Mouse (Mus musculus) cerebellum, postnatal 14 days (tissue): ENCODE results near the gene H2-Q10.
A peak's percentile ranks its signal among the peaks of the same experiment; 100 is the strongest.
"Not testable (repeated sequence)": the region's sequence is repeated elsewhere in the genome, so short reads cannot be mapped to it uniquely, and the experiment has no call there.

Source experiments
- DNase-seq, 2 experiments: peaks; one replicate each; pipeline ENCODE4 v3.0.0; 2021; ENCODE audit warnings: mixed read lengths in 2 of 2

H2-Q10 gene

DNA sequence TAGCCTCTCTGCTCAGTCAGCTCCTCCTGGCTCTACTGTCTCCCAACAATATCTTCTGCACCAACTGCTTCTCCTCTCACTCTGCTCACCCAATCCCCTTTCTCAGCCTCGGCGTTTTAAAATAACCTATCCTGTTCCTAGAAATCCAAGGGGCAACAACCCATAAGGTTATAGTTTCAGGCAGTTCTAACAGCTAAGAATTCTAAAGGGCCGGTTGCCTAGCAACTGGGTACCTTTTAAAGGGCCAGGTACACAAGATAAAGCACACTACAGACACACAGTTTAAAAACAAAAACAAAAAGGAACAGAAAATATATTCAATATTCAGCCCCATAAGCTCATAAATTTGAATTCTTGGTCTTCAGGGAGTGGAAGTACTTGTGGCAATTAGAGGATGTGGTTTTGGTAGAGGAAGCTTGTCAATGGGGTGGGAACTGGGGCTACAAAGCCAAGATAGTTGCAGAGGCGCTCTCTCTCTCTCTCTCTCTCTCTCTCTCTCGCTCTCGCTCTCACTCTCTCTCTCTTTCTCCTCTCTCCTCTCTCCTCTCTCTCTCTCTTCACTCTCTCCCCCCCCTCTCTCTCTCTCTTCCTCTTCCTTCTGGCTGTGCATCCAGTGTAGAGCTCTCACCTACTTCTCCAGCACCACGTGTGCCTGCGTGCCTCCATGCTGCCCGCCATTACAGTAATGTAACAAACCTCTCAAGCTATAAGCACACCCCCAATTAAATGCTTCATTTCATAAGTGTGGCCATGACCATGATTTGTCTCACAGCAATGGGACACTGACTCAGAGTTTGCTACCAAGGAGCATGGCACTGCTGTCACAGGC lies 9.2 kb upstream of the H2-Q10 start:
- DNase-seq, result not testable (repeated sequence)

DNA sequence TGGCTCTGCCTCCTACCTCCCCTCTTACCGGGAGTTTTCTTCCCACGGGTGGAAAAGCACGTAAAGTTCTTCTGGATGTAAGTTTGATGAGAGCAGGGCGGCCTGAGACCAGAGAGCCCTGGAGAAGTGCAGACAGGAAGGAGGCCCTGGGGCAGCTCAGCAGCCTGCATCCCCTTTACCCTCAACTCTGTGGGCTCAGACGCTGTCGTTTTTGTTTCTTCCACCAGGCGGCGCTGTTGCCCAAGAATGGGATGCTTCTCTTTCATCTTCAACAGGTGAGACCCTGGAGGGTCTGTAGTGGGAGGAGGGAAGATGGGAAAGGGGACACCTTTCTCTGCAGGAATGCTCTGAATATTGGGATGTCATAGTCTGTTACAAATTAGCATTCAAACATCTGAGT lies 4.2 kb upstream of the H2-Q10 start:
- DNase-seq, result peak in 1 of 2 experiments; percentile 55

DNA sequence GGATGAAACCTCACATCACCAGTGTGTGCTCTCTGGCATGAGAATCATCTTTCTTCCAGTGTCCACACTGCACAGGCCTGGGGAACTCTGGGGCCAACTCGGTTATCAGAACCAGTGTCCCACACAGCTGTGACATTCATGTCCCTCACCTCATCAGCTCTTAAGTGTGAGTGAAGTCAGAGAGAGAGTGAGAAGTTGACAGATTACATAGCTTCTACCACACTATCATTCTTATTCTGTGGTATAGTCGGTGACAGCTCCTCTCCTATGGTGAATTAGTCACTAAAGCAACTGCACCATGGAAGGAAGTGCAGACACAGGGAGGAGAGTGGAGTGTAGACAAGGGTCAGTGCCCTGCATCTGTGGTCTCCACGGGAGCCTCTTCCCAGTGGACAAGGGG lies 953 bp upstream of the H2-Q10 start:
- not testable (repeated sequence) for DNase-seq

DNA sequence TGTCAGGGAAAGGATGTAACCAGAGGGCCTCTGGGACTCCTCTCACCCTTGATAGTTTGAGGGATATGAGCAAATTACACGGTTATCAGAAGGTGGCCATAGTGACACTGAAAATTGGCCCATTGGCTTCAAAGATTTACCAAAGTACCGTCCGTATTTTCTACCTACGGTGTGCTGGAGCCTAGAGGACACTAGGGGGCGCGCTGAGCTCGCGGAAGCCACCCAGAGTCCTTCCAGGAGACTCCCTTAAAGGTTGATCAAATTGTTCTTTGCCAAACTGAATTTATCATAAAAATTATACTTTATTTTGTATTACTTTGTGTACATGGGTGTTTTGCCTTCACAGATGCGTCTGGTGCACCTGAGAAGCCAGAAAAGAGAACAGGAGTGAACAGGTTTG lies 14.2 kb downstream of the H2-Q10 start:
- peak; percentile 73 to 77 for DNase-seq

DNA sequence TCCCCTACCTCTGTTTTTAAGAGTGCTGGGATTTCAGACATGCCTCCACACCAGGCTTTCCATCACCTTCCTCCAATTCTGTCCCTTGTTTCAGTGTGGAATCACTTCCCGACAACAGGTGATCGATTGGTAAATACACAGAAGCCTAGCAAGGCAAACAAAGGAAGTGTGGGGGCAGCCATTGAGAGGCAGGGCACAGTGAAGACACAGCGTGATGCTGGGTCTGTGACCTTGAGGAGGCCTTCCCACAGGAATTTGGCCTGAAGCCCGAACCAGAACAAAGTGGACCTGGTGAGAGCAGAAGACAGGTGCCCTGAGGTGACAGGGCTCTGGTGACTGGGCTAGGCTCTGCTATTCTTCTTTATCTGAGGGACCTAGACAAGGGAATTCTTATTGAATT lies 15.8 kb downstream of the H2-Q10 start:
- DNase-seq, result no peak

DNA sequence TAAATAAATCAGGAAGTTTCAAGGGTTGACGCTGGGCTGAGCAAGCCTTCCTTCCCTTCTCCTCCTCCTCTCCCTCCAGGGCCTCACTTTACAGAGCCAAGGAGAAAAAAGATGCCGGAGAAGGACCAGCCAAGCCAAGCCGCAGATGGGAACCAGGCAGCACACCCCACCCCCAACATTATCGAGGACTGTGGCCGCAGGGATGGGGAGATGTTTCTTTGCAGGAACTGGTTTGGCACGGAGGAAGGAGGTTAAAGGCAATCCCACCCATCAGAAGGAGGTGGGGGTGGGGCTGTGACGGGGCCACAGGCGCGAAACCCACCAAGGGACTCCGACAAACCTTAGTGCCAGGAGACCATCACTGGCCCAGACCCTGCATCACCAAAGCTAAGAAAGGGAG lies 16.8 kb downstream of the H2-Q10 start:
- DNase-seq, result no peak

DNA sequence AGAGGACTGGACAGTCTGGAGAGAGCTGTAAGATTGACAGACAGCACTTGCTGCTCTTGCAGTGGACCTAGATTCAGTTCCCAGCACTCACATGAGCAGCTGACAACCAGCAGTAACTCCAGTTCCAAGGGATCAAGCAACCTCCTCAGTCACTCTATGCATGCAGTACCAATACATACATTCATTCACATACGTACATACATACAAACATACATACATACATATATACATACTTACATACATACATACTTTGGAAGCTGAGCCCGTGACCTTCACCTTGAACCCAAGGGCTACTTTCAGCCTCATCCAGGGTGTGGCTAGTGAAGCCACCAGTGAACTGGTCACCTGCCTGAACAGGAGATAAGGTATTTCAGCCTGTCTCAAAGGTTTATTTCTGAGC lies 18.2 kb downstream of the H2-Q10 start:
- DNase-seq, result no peak

DNA sequence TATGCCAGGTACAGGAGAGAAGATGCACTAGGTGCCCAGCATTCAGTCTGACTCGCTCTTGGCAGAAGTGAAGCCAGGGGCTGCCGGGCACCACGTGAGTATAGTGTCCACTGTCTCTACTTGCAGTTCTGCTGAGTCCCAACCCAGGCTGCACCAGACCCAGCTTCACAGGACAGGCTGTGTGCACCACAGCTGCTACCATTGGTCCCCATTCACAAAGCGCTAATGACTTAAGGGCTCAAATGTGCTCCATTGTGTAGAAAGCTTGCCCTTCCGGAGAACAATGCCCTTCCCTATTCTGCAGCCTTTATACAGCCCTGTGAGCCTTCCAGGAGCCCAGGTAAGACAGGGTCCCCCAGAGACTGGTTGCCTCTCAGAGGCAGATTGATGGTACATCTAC lies 20.4 kb downstream of the H2-Q10 start:
- no peak for DNase-seq

DNA sequence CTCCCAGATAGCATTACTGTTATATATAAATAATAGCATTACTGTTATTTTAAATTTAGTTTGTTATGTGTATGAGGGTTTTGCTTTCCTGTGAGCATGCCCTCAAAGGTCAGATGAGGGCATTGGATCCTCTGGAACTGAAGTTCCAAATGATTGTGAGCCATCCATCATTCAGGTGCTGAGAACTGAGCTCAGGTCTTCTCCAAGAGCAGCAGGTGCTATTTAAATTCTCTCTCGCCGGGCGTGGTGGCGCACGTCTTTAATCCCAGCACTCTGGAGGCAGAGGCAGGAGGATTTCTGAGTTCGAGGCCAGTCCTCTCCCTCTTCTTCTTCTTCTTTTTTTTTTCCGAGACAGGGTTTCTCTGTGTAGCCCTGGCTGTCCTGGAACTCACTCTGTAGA lies 27.2 kb downstream of the H2-Q10 start:
- no peak for DNase-seq

DNA sequence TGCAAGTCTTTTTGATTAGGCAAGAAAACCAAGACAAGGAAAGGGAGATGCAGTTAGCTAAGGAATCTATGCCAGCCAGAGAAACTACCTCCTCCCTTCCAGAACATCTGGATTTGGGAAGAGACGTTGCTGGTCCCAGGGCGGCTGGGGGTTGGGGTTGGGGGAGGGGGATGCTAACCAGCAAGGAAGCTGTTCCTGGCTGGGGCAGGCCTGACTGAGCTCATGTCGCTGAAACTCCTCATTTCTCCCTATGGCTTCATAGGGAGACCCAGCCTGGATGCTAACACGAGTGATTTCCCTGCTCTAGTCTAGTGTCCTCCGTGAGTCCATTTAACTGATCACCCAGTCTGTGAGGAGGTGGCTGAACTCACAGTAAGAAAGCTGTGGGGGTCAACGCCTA lies 32.3 kb downstream of the H2-Q10 start:
- no peak for DNase-seq

DNA sequence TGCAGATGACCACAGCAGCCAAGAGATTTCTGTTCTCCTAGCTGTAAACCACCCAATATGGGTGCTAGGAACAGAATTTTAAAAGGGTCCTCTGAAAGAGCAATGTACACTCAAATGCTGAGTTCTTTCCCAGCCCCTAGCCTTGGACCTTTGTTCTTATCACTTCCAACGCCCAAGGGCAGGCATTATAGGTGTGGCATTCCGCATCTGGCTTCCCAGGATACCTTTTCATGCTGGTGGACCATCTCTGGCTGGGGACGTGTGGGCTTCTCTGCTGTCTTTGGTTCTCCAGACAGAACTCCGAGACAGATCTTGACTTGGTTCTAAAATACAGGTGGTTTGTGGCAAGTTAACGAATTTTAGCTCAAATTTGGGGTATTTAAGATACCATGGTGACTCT lies 32.9 kb downstream of the H2-Q10 start:
- no peak for DNase-seq

DNA sequence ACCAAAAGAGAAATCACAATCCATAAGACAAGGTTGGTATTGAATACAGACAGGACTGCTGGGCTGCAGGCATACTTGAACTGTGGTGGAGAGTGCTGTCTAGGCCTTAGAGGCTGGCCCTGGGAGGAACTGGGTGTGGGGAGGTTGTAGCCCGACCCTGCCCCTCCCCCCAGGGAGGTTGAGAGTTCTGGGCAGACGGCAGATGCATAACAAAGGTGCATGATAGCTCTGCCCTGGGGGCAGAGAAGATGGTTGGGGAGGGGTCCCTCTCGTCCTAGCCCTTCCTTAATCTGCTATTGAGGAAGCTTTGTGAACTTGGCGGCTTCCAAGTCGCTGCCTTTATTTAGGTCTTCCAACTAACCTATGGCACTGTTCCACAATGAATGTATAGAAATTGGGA lies 34.0 kb downstream of the H2-Q10 start:
- no peak for DNase-seq

DNA sequence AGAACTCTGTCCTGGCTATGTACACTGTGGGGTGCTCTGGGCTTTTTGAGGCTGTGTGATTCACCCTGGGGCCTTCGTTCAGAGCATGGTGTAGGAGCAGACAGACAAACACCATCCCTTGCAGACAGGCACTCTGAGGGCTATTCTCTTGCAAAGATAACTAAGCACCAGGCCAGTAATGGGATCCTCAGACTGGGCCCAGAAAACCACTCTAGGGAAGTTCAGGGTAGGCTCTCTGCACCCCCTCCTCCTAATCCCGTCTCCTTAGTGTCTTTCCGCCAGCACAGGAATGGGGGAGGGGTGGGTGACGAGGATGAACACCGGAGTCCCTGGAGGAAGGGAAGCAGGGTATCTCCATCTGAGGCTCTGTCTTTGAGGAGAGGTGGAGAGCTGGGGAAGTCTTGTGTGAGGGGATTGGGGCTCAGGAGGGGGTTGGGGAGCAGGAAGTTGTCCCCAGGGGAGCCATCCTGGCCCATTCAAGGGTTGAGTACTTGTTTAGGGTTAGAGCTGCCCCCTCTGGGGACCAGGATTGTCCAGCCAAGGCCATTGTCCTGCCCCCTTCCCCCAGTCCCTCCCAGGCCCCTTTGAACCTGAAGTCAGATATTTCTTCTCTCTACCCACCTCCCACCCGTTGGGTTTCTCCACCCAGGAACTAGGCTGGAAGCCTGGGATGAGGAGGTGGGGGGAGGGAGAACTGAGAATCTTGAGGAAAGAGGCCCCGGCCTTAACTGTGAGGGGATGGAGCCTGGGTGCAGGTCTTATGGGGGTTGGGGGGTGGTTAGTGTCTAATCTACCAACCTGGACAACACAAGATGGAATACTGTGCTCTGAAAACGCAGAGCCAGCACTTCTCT lies 35.0 kb downstream of the H2-Q10 start:
- no peak for DNase-seq

DNA sequence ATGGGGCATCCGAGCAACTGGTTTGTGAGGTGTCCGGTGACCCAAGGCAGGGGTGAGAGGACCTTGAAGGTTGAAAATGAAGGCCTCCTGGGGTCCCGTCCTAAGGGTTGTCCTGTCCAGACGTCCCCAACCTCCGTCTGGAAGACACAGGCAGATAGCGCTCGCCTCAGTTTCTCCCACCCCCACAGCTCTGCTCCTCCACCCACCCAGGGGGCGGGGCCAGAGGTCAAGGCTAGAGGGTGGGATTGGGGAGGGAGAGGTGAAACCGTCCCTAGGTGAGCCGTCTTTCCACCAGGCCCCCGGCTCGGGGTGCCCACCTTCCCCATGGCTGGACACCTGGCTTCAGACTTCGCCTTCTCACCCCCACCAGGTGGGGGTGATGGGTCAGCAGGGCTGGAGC lies 35.9 kb downstream of the H2-Q10 start, which contains the start of gene Pou5f1:
Pou5f1 (plus strand) TSS at position 243 of the 400 bp plus-strand sequence.
- no peak for DNase-seq

DNA sequence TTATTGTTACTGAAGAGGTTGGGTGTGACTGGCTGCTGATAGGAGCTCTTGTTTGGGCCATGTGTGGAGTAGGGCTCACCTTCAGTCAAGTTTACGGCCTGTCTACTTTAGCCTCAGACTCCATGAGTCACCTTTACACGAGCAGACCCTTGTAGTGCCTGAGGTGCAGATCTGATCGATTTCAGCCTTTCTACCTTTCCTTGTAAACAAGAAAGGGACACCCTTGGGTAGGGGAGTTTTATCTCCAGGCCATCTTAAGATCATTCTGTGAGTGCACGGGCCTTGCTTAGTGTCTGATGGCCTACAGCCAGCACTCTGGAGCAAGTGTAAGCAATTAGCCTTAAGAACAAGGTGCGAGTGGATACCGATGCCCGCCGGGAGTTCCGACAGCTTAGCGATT lies 37.0 kb downstream of the H2-Q10 start:
- no peak for DNase-seq

DNA sequence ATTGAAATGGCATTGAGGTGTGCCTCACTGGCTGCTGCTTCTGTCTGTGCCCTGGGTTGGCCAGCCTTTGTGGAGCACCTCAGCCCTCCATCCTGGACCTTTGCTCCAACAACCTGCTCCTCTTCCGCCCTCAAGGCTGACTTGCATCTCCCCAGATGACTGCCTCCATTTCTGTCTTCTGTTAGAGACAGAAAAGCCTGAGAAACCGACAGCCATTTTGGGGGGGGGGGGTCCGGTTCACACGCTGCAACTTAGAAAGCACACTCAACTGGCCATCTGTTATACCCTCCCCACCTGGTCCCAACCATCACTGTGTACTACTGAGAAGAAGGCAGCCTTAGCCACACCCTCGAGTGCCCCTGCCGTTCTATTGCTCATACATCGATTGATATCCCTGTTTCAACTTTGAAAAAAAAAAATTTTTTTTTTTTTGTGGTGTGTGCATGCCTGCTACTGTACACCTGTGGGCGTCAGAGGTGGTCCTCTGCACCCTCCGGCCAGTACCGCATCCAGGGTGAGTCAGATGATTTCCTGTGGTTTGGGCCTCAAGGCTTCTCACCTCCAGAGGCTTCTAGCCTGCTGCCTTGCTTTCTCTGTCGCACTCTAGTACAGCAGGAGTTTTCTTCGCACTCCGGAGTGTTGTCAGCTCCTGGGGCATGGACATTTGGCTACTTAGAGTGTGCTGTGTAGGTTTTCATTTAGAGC lies 37.8 kb downstream of the H2-Q10 start:
- no peak for DNase-seq

DNA sequence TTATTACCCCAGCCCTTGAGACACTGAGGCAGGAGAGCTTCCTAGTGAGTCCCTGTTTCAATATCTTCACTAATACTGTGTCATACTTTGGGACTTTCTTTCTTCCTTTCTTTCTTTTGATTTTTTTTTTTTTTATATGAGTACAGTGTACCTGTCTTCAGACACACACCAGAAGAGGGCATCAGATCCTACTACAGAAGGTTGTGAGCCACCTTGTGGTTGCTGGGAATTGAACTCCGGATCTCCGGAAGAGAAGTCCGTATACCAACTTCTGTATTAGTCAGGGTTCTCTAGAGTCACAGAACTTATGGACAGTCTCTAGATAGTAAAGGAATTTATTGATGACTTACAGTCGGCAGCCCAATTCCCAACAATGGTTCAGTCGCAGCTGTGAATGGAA lies 38.4 kb downstream of the H2-Q10 start:
- not testable (repeated sequence) for DNase-seq

DNA sequence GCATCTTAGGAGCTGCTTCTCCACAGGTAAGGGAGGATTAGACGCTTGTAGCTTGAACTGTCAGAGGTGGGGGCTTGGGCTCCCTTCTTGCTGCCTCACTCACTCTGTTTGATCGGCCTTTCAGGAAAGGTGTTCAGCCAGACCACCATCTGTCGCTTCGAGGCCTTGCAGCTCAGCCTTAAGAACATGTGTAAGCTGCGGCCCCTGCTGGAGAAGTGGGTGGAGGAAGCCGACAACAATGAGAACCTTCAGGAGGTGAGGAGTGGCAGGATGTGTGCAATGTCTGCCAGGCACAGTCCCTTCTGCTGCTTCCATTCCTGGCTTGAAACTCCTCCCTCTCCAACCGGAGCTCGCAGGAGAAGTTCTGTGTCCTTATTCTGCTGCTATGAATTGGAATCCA lies 39.4 kb downstream of the H2-Q10 start:
- peak in 1 of 2 experiments; percentile 33 for DNase-seq

DNA sequence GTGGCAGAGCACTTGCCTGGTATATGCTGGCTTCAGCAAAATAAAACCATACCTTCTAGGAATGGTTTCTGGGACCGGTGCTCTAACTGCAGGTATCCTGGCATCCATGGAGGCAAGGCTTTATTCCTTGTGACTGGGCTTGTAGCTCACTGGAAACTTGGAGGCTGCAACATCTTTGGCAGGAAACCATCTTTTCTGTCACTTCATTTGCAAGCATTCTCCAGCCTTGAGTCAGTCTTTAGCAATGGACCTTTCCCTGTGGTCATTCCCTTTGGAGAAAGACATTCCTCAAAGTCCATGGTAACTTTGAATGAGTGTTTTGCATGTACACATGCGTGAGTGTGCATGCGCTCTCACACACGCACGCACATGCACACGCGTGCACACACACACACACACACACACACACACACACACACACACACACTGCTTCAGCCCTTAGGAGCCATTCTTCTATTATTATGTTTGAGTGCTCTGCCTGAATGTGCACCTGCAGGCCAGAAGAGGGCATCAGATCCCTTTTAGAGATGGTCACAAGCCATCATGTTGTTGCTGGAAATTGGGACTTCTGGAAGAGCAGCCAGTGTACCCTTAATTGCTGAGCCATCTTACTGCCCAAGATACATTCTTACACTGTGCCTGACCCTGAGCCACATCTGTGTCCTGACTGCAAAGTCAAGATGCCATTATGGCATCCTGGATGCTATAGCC lies 43.2 kb downstream of the H2-Q10 start:
- peak; percentile 32 to 43 for DNase-seq

DNA sequence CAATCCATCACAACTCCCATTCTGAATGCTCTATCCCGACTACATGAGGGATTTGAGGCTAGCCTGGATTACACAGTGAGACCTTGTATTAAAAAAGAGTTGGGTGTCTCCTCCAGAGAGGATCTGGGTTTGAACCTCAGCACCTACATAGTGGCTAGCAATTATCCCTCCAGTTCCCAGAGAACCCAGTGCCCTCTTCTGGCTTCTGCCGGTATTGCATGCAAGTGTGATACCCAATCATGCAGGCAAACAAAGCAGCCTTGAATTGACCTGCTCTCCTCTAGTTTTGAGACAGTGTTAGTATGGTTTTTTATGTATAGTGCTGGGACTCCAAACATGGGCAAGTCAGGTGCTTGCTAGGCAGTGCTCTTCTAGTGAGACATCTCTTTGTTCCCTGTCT lies 44.0 kb downstream of the H2-Q10 start:
- peak; percentile 80 to 89 for DNase-seq

DNA sequence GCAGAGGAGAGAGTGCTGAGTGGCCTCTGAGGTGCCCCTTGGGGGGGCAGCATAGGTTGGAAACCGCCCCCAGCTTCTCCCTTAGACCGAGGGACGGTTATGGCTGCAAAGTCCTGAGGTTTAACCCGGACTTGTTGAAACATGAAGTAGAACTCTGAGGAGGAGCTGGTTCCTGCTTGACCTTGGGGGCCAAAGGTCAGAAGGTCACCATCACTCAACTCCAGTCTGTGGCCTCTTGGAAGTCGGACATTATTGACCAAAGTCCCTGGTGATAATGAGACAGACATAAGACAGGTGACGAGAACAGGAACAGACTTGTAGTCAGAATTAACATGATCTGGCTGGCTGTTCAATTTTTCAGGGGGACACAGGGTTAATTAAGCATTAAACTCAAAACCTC lies 44.9 kb downstream of the H2-Q10 start:
- no peak for DNase-seq

DNA sequence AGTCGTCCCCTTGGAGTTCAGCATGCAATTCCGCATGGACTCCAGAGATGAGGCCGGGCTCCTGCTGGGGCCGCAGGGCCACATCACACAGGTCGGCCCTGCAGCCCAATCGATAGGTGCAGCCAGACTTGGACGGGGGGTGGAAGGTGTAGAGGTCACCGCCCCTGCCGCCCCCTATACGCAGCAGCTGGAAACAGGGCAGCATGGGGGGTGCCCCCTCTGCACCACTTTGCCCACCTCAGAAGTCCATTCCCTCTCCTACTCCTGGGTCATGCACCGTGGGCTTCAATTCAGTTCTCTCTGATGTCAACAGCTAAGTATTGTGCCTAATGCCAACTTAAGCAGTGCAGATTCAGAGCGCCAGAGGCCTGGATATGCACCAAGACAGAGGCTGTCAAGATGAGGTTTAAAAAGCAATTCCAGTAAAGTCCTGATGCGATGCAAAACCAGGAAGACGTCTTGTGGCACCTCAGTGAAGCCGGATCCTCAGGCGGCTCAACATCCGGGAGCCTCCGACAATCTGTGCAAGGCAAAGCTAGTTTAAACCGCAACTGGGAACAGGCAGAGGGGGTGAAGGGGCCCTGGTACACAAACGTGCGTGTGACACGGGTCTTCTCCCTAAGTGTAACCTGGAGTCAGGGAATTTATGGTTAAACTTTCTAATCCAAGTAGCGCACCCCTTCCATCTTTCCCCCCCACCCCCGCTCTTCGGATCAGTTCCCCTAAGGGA lies 46.2 kb downstream of the H2-Q10 start:
- peak; percentile 29 to 37 for DNase-seq
